Mouse (Mus musculus): ENCODE results near the gene Elof1. TPM values are rescaled to one million over a fixed set of nuclear protein-coding genes. Genes with fewer than 3 reads are reported as not detected.

The Elof1 gene
- polyA plus RNA-seq, 1 experiment: 95.3 TPM

GRCm38 (mm10) chr9:22067195-22067594 is 49.8 kb downstream of the Elof1 start:
- Histone ChIP-seq H3K79me2 (ENCODE audit: control insufficient read depth, insufficient read depth) (no peaks in the 10 kb centered on the region), H3ac (ENCODE audit: control insufficient read depth, insufficient read length) (no peak overlapping the region), H3K4me2 (ENCODE audit: low read depth) (no peak overlapping the region), H3K27me3 (ENCODE audit: control insufficient read depth, insufficient read depth, insufficient read length) (no peaks in the 10 kb centered on the region), H3K36me3 (ENCODE audit: control insufficient read depth, insufficient read depth) (peaks cover 7% of the 10 kb centered on the region), H3K4me3 (no peak overlapping the region)
- TF ChIP-seq MYOD1 (IDR thresholded peaks at IDR 0.05; ENCODE audit: control insufficient read depth in 1 of 3, insufficient read length in 2 of 3, low read depth in 2 of 3) (no peak), POLR2AphosphoS2 (IDR thresholded peaks at IDR 0.05; ENCODE audit: insufficient read length, low read depth) (no peak), TCF12 (IDR thresholded peaks at IDR 0.05; ENCODE audit: insufficient read depth, poor library complexity, severe bottlenecking) (no peak), TCF3 (IDR thresholded peaks at IDR 0.05; ENCODE audit: insufficient read length, low read depth) (no peak), SRF (IDR thresholded peaks at IDR 0.05; ENCODE audit: control insufficient read depth, insufficient read length, low read depth) (no peak), USF1 (IDR thresholded peaks at IDR 0.05; ENCODE audit: low read depth) (no peak), MAX (IDR thresholded peaks at IDR 0.05; ENCODE audit: low read depth) (no peak), MYOG (IDR thresholded peaks at IDR 0.05; ENCODE audit: control insufficient read depth in 1 of 3, insufficient read depth in 1 of 3, insufficient read length in 2 of 3, low read depth in 2 of 3) (no peak), CEBPB (IDR thresholded peaks at IDR 0.05; ENCODE audit: insufficient read depth, poor library complexity, severe bottlenecking) (no peak), REST (IDR thresholded peaks at IDR 0.05; ENCODE audit: insufficient read depth, insufficient read length) (no peak), POLR2A (IDR thresholded peaks at IDR 0.05; ENCODE audit: insufficient read length, low read depth) (no peak), E2F4 (IDR thresholded peaks at IDR 0.05; ENCODE audit: insufficient read depth) (no peak)

GRCm38 (mm10) chr9:22066433-22066832 is 50.5 kb downstream of the Elof1 start:
- Histone ChIP-seq H3K27me3 (ENCODE audit: control insufficient read depth, insufficient read depth, insufficient read length) (no peaks in the 10 kb centered on the region), H3K4me3 (no peak overlapping the region), H3K36me3 (ENCODE audit: control insufficient read depth, insufficient read depth) (peaks cover 7% of the 10 kb centered on the region), H3ac (ENCODE audit: control insufficient read depth, insufficient read length) (no peak overlapping the region), H3K4me2 (ENCODE audit: low read depth) (no peak overlapping the region), H3K79me2 (ENCODE audit: control insufficient read depth, insufficient read depth) (no peaks in the 10 kb centered on the region)
- TF ChIP-seq MYOG (IDR thresholded peaks at IDR 0.05; ENCODE audit: control insufficient read depth in 1 of 3, insufficient read depth in 1 of 3, insufficient read length in 2 of 3, low read depth in 2 of 3): no peak
- TF ChIP-seq USF1 (IDR thresholded peaks at IDR 0.05; ENCODE audit: low read depth): no peak
- TF ChIP-seq E2F4 (IDR thresholded peaks at IDR 0.05; ENCODE audit: insufficient read depth): no peak
- TF ChIP-seq TCF12 (IDR thresholded peaks at IDR 0.05; ENCODE audit: insufficient read depth, poor library complexity, severe bottlenecking): no peak
- TF ChIP-seq POLR2AphosphoS2 (IDR thresholded peaks at IDR 0.05; ENCODE audit: insufficient read length, low read depth): no peak
- no peak for TF ChIP-seq MAX (IDR thresholded peaks at IDR 0.05; ENCODE audit: low read depth)
- TF ChIP-seq TCF3 (IDR thresholded peaks at IDR 0.05; ENCODE audit: insufficient read length, low read depth): no peak
- no peak for TF ChIP-seq REST (IDR thresholded peaks at IDR 0.05; ENCODE audit: insufficient read depth, insufficient read length)
- TF ChIP-seq MYOD1 (IDR thresholded peaks at IDR 0.05; ENCODE audit: control insufficient read depth in 1 of 3, insufficient read length in 2 of 3, low read depth in 2 of 3): no peak
- TF ChIP-seq POLR2A (IDR thresholded peaks at IDR 0.05; ENCODE audit: insufficient read length, low read depth): no peak
- no peak for TF ChIP-seq SRF (IDR thresholded peaks at IDR 0.05; ENCODE audit: control insufficient read depth, insufficient read length, low read depth)
- no peak for TF ChIP-seq CEBPB (IDR thresholded peaks at IDR 0.05; ENCODE audit: insufficient read depth, poor library complexity, severe bottlenecking)

DNA sequence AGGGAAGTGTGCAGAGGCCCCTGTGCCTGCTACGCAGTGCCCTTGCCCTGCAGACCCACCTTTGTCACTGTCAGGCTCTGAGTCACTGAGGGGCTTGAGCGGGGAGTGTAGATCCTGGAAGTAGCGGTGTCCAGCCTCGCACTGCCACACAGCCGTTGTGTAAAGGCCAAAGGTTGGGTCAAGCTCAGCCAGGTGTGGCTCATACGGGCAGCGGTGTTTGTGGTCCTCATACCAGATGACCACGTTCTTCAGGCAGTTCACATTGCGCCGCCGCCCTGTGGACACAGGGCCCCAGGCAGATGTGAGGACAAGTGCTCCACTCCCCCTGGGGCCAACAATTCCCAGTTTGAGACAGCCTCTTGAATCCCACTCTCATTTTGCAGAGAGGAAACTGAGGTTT is 51.3 kb downstream of the Elof1 start:
- H3K79me2 ChIP-seq (ENCODE audit: control insufficient read depth, insufficient read depth): no peaks in the 10 kb centered on the region
- H3K4me2 ChIP-seq (ENCODE audit: low read depth): no peak overlapping the region
- no peak overlapping the region for H3ac ChIP-seq (ENCODE audit: control insufficient read depth, insufficient read length)
- no peaks in the 10 kb centered on the region for H3K27me3 ChIP-seq (ENCODE audit: control insufficient read depth, insufficient read depth, insufficient read length)
- H3K4me3 ChIP-seq: no peak overlapping the region
- TF ChIP-seq TCF12 (IDR thresholded peaks at IDR 0.05; ENCODE audit: insufficient read depth, poor library complexity, severe bottlenecking) (no peak), USF1 (IDR thresholded peaks at IDR 0.05; ENCODE audit: low read depth) (no peak), POLR2A (IDR thresholded peaks at IDR 0.05; ENCODE audit: insufficient read length, low read depth) (no peak), TCF3 (IDR thresholded peaks at IDR 0.05; ENCODE audit: insufficient read length, low read depth) (no peak)
- H3K36me3 ChIP-seq (ENCODE audit: control insufficient read depth, insufficient read depth): peaks cover 7% of the 10 kb centered on the region

- H3K79me2 ChIP-seq (ENCODE audit: control insufficient read depth, insufficient read depth): no peaks in the 10 kb centered on the region
- H3K4me3 ChIP-seq: no peak overlapping the region
- no peaks in the 10 kb centered on the region for H3K27me3 ChIP-seq (ENCODE audit: control insufficient read depth, insufficient read depth, insufficient read length)
- no peak overlapping the region for H3K4me2 ChIP-seq (ENCODE audit: low read depth)
- H3ac ChIP-seq (ENCODE audit: control insufficient read depth, insufficient read length): no peak overlapping the region
- peaks cover 7% of the 10 kb centered on the region for H3K36me3 ChIP-seq (ENCODE audit: control insufficient read depth, insufficient read depth)
- TF ChIP-seq TCF12 (IDR thresholded peaks at IDR 0.05; ENCODE audit: insufficient read depth, poor library complexity, severe bottlenecking): no peak
- TF ChIP-seq CEBPB (IDR thresholded peaks at IDR 0.05; ENCODE audit: insufficient read depth, poor library complexity, severe bottlenecking): no peak
- TF ChIP-seq USF1 (IDR thresholded peaks at IDR 0.05; ENCODE audit: low read depth): no peak
- TF ChIP-seq REST (IDR thresholded peaks at IDR 0.05; ENCODE audit: insufficient read depth, insufficient read length): no peak
- TF ChIP-seq POLR2A (IDR thresholded peaks at IDR 0.05; ENCODE audit: insufficient read length, low read depth): no peak
- TF ChIP-seq TCF3 (IDR thresholded peaks at IDR 0.05; ENCODE audit: insufficient read length, low read depth): no peak
- TF ChIP-seq E2F4 (IDR thresholded peaks at IDR 0.05; ENCODE audit: insufficient read depth): no peak
- TF ChIP-seq POLR2AphosphoS2 (IDR thresholded peaks at IDR 0.05; ENCODE audit: insufficient read length, low read depth): no peak
- TF ChIP-seq MYOD1 (IDR thresholded peaks at IDR 0.05; ENCODE audit: control insufficient read depth in 1 of 3, insufficient read length in 2 of 3, low read depth in 2 of 3): peak in 1 of 3 experiments; percentile 3
- no peak for TF ChIP-seq MAX (IDR thresholded peaks at IDR 0.05; ENCODE audit: low read depth)
- peak in 1 of 3 experiments; percentile 18 for TF ChIP-seq MYOG (IDR thresholded peaks at IDR 0.05; ENCODE audit: control insufficient read depth in 1 of 3, insufficient read depth in 1 of 3, insufficient read length in 2 of 3, low read depth in 2 of 3)
- no peak for TF ChIP-seq SRF (IDR thresholded peaks at IDR 0.05; ENCODE audit: control insufficient read depth, insufficient read length, low read depth)
Measured at GRCm38 (mm10) chr9:22064341-22064740, 52.6 kb downstream of the Elof1 start.

Other genes starting within 250 kb of the Elof1 start
- gene Rab3d, start 199.0 kb downstream of the Elof1 start, polyA plus RNA-seq (2012; fragmentation: generic; extraction: Trizol): 24.1 TPM
- 2.5 TPM for gene Ccdc159, start 189.7 kb downstream of the Elof1 start, polyA plus RNA-seq (2012; fragmentation: generic; extraction: Trizol)
- gene Tmem205, start 189.6 kb downstream of the Elof1 start, polyA plus RNA-seq (2012; fragmentation: generic; extraction: Trizol): 55.1 TPM
- gene Plppr2, start 180.1 kb downstream of the Elof1 start, polyA plus RNA-seq (2012; fragmentation: generic; extraction: Trizol): 21.5 TPM
- 8.9 TPM for gene Swsap1, start 161.4 kb downstream of the Elof1 start, polyA plus RNA-seq (2012; fragmentation: generic; extraction: Trizol)
- gene Epor, start 153.7 kb downstream of the Elof1 start, polyA plus RNA-seq (2012; fragmentation: generic; extraction: Trizol): 3.2 TPM
- 11.2 TPM for gene Rgl3, start 127.7 kb downstream of the Elof1 start, polyA plus RNA-seq (2012; fragmentation: generic; extraction: Trizol)
- gene Ccdc151, start 114.5 kb downstream of the Elof1 start, polyA plus RNA-seq (2012; fragmentation: generic; extraction: Trizol): 0.13 TPM
- gene Prkcsh, start 114.4 kb downstream of the Elof1 start, polyA plus RNA-seq (2012; fragmentation: generic; extraction: Trizol): 127 TPM
- 0.06 TPM for gene Elavl3, start 65.1 kb downstream of the Elof1 start, polyA plus RNA-seq (2012; fragmentation: generic; extraction: Trizol)
- not detected for gene Gm49318, start 45.9 kb downstream of the Elof1 start, polyA plus RNA-seq (2012; fragmentation: generic; extraction: Trizol)
- gene Zfp653, start 45.8 kb downstream of the Elof1 start, polyA plus RNA-seq (2012; fragmentation: generic; extraction: Trizol): 8.3 TPM
- 37.0 TPM for gene Ecsit, start 31.7 kb downstream of the Elof1 start, polyA plus RNA-seq (2012; fragmentation: generic; extraction: Trizol)
- gene Cnn1, start 18.0 kb downstream of the Elof1 start, polyA plus RNA-seq (2012; fragmentation: generic; extraction: Trizol): 7.1 TPM
- gene Acp5, start 18.5 kb upstream of the Elof1 start, polyA plus RNA-seq (2012; fragmentation: generic; extraction: Trizol): 0.16 TPM
- gene Pigyl, start 39.7 kb upstream of the Elof1 start, polyA plus RNA-seq (2012; fragmentation: generic; extraction: Trizol): 48.5 TPM
- gene Zfp872, start 70.9 kb upstream of the Elof1 start, polyA plus RNA-seq (2012; fragmentation: generic; extraction: Trizol): not detected
- 4.3 TPM for gene Zfp809, start 108.5 kb upstream of the Elof1 start, polyA plus RNA-seq (2012; fragmentation: generic; extraction: Trizol)
- 0.53 TPM for gene Zfp599, start 142.7 kb upstream of the Elof1 start, polyA plus RNA-seq (2012; fragmentation: generic; extraction: Trizol)
- gene Zfp810, start 190.5 kb upstream of the Elof1 start, polyA plus RNA-seq (2012; fragmentation: generic; extraction: Trizol): 4.4 TPM